Comparison of ENCODE assay signal across 11 mouse cellular contexts in the genomic region with DNA sequence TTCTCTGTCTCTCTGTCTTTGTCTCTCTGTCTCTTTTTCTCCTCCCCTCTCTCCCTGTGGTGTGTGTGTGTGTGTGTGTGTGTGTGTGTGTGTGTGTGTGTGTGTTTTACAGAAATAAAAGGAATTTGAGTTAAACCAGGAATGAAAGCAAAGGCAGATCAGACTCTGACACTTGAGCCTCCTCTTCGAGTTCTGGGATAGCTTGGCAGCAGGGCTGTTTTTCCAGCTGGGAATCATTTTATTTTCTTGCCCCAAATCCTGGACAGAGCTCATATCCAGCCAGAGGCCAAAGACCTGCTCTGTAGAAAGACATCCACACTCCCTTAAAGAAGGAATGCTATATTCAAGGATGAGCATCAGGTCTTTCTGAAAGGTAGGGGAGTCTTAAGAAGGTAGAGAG.
DNase-seq lines count a peak whose midpoint lies in the region; ATAC-seq and TF ChIP-seq lines count a peak whose summit lies in the region.
"Had no signal": no experiment of that assay in that cellular context is flagged by ENCODE, and none has a peak within 500 bp of the region (broad histone marks: within the 10 kb centered on the region; RNA-seq: fewer than 3 reads in every experiment).

No protein-coding gene starts in this region.

- TF ChIP-seq POLR2A in lung, adult 2 months (IDR thresholded peaks at IDR 0.05; ENCODE audit: borderline replicate concordance, extremely low read depth, low read depth, low read length) = no peak
- no peak for TF ChIP-seq POLR2A in myocyte (IDR thresholded peaks at IDR 0.05; ENCODE audit: insufficient read length, low read depth)

- no peak for TF ChIP-seq CTCF in lung, embryonic 14.5 days (IDR thresholded peaks at IDR 0.05; ENCODE audit: low read depth)
- no peak for TF ChIP-seq CTCF in lung, adult 2 months (IDR thresholded peaks at IDR 0.05; ENCODE audit: insufficient read depth, low read length)

- peaks cover 14% of the 10 kb centered on the region for H3K4me1 ChIP-seq in lung, embryonic 14.5 days (ENCODE audit: insufficient read depth)
- no peaks in the 10 kb centered on the region for H3K4me1 ChIP-seq in lung, adult 2 months (ENCODE audit: control insufficient read depth, insufficient read depth, low read length)
- H3K4me1 ChIP-seq in embryonic facial prominence, embryonic 13.5 days = peaks cover 23% of the 10 kb centered on the region
- peaks cover 37% of the 10 kb centered on the region for H3K4me1 ChIP-seq in kidney, embryonic 15.5 days

- no peak for ATAC-seq in lung, embryonic 14.5 days (ENCODE audit: insufficient read depth)
- no peak for ATAC-seq in embryonic facial prominence, embryonic 13.5 days (ENCODE audit: insufficient number of reproducible peaks, insufficient read depth, low FRiP score, low TSS enrichment, low read depth)
- no peak for ATAC-seq in kidney, embryonic 15.5 days (replicated peaks; ENCODE audit: low FRiP score)

- no peaks in the 10 kb centered on the region for H3K27me3 ChIP-seq in lung, embryonic 14.5 days (ENCODE audit: insufficient read depth, low read length)
- no peaks in the 10 kb centered on the region for H3K27me3 ChIP-seq in embryonic facial prominence, embryonic 13.5 days
- no peaks in the 10 kb centered on the region for H3K27me3 ChIP-seq in kidney, embryonic 15.5 days
- H3K27me3 ChIP-seq in myocyte (ENCODE audit: control insufficient read depth, insufficient read depth, insufficient read length) = no peaks in the 10 kb centered on the region
- H3K27me3 ChIP-seq: limb, embryonic 12.5 days had no signal

- H3K36me3 ChIP-seq in lung, embryonic 14.5 days (ENCODE audit: insufficient read depth) = no peaks in the 10 kb centered on the region
- no peaks in the 10 kb centered on the region for H3K36me3 ChIP-seq in embryonic facial prominence, embryonic 13.5 days
- no peaks in the 10 kb centered on the region for H3K36me3 ChIP-seq in kidney, embryonic 15.5 days
- H3K36me3 ChIP-seq in myocyte (ENCODE audit: control insufficient read depth, insufficient read depth) = no peaks in the 10 kb centered on the region
- H3K36me3 ChIP-seq: limb, embryonic 12.5 days had no signal

- H3K9ac ChIP-seq in lung, embryonic 14.5 days = no peak overlapping the region
- H3K9ac ChIP-seq in embryonic facial prominence, embryonic 13.5 days = no peak overlapping the region
- H3K9ac ChIP-seq in kidney, embryonic 15.5 days = no peak overlapping the region
- H3K9ac ChIP-seq: limb, embryonic 12.5 days had no signal

- peak overlapping the region; percentile 90 for H3K27ac ChIP-seq in lung, embryonic 14.5 days (ENCODE audit: low read depth)
- peak overlapping the region; percentile 80 for H3K27ac ChIP-seq in embryonic facial prominence, embryonic 13.5 days
- peak overlapping the region; percentile 77 for H3K27ac ChIP-seq in kidney, embryonic 15.5 days
- H3K27ac ChIP-seq: limb, embryonic 12.5 days had no signal

- no peak overlapping the region for H3K4me3 ChIP-seq in lung, embryonic 14.5 days (ENCODE audit: low read depth, low read length)
- H3K4me3 ChIP-seq in lung, adult 2 months (replicated peaks; ENCODE audit: extremely low read depth, low read depth, low read length) = no peak overlapping the region
- no peak overlapping the region for H3K4me3 ChIP-seq in embryonic facial prominence, embryonic 13.5 days
- no peak overlapping the region for H3K4me3 ChIP-seq in kidney, embryonic 15.5 days (replicated peaks)
- no peak overlapping the region for H3K4me3 ChIP-seq in myocyte
- H3K4me3 ChIP-seq: limb, embryonic 12.5 days had no signal

- peak; percentile 82 for DNase-seq in lung, embryonic 14.5 days
- no peak for DNase-seq in lung, adult 2 months
- DNase-seq in cerebellum, adult 9-10 months = no peak
- no peak for DNase-seq in cerebellum, postnatal 36 days
- no peak for DNase-seq in adrenal gland, postnatal 36 days
- DNase-seq: adrenal gland, postnatal 25 days; right cerebral cortex, postnatal 14 days had no signal

- no peak overlapping the region for H3K4me2 ChIP-seq in lung, embryonic 14.5 days
- H3K4me2 ChIP-seq in embryonic facial prominence, embryonic 13.5 days = no peak overlapping the region
- H3K4me2 ChIP-seq in kidney, embryonic 15.5 days = no peak overlapping the region
- peak overlapping the region; percentile 32 for H3K4me2 ChIP-seq in myocyte (ENCODE audit: low read depth)
- H3K4me2 ChIP-seq: limb, embryonic 12.5 days had no signal

- H3ac ChIP-seq in myocyte (ENCODE audit: control insufficient read depth, insufficient read length) = no peak overlapping the region

- no peaks in the 10 kb centered on the region for H3K9me3 ChIP-seq in lung, embryonic 14.5 days (ENCODE audit: low read depth, low read length)
- no peaks in the 10 kb centered on the region for H3K9me3 ChIP-seq in embryonic facial prominence, embryonic 13.5 days
- H3K9me3 ChIP-seq in kidney, embryonic 15.5 days (replicated peaks) = no peaks in the 10 kb centered on the region
- H3K9me3 ChIP-seq: limb, embryonic 12.5 days had no signal

- WGBS in lung, embryonic 14.5 days = 6% methylated on average over 1 of the region's 1 CpGs
- WGBS in lung, adult 2 months = 21% methylated on average over 1 of the region's 1 CpGs
- WGBS in embryonic facial prominence, embryonic 13.5 days = 17% methylated on average over 1 of the region's 1 CpGs
- 4% methylated on average over 1 of the region's 1 CpGs for WGBS in kidney, embryonic 15.5 days

- H3K79me2 ChIP-seq in myocyte (ENCODE audit: control insufficient read depth, insufficient read depth) = no peaks in the 10 kb centered on the region

TF ChIP-seq in myocyte, 11 proteins besides CTCF, POLR2A, EP300 and RAD21:
- TF ChIP-seq E2F4 (IDR thresholded peaks at IDR 0.05; ENCODE audit: insufficient read depth) (no peak), REST (IDR thresholded peaks at IDR 0.05; ENCODE audit: insufficient read depth, insufficient read length) (no peak), MYOD1 (IDR thresholded peaks at IDR 0.05; ENCODE audit: control insufficient read depth in 1 of 3, insufficient read length in 2 of 3, low read depth in 2 of 3) (no peak), POLR2AphosphoS2 (IDR thresholded peaks at IDR 0.05; ENCODE audit: insufficient read length, low read depth) (no peak), CEBPB (IDR thresholded peaks at IDR 0.05; ENCODE audit: insufficient read depth, poor library complexity, severe bottlenecking) (no peak), MAX (IDR thresholded peaks at IDR 0.05; ENCODE audit: low read depth) (no peak), SRF (IDR thresholded peaks at IDR 0.05; ENCODE audit: control insufficient read depth, insufficient read length, low read depth) (no peak), MYOG (IDR thresholded peaks at IDR 0.05; ENCODE audit: control insufficient read depth in 1 of 3, insufficient read depth in 1 of 3, insufficient read length in 2 of 3, low read depth in 2 of 3) (no peak), USF1 (IDR thresholded peaks at IDR 0.05; ENCODE audit: low read depth) (no peak)
